Mouse (Mus musculus) heart, adult 18-20 months (tissue): ENCODE measurements at regions not wholly inside any gene's neighbourhood (a gene's known extent, or its start where the extent isn't known, plus 50 kb on each side); places are given as distances from the start of the nearest gene placed in this dataset.

Source experiments
- DNase-seq, 2 experiments: peaks; one replicate each; pipeline ENCODE4 v3.0.0; 2021 to 2022; ENCODE audit warnings: mixed read lengths in 1 of 2

- no peak for DNase-seq
These were observed 200.3 kb downstream of the Sox9 start for GRCm38 (mm10) chr11:112982165-112982801.

- no peak for DNase-seq
These were observed 201.0 kb downstream of the Sox9 start for GRCm38 (mm10) chr11:112982802-112983591.

GRCm38 (mm10) chr11:112986029-112986573, 204.1 kb downstream of the Sox9 start:
- no peak for DNase-seq

GRCm38 (mm10) chr11:112987782-112988181, 205.8 kb downstream of the Sox9 start:
- peak in 1 of 2 experiments; percentile 20 for DNase-seq

- DNase-seq: no peak
These were observed 206.9 kb downstream of the Sox9 start for GRCm38 (mm10) chr11:112988900-112989299.

GRCm38 (mm10) chr11:112989981-112990512, 208.0 kb downstream of the Sox9 start:
- no peak for DNase-seq

- DNase-seq: no peak
These were observed 208.7 kb downstream of the Sox9 start for GRCm38 (mm10) chr11:112990751-112991150.

GRCm38 (mm10) chr11:112991862-112992261, 209.8 kb downstream of the Sox9 start:
- DNase-seq: no peak

- DNase-seq: no peak
These were observed 217.0 kb downstream of the Sox9 start for GRCm38 (mm10) chr11:112998777-112999583.

GRCm38 (mm10) chr11:113001071-113001470, 219.0 kb downstream of the Sox9 start:
- no peak for DNase-seq

GRCm38 (mm10) chr11:113005895-113006294, 223.9 kb downstream of the Sox9 start:
- no peak for DNase-seq

- peak; percentile 41 to 66 for DNase-seq
These were observed 226.5 kb downstream of the Sox9 start for GRCm38 (mm10) chr11:113008521-113008920.

GRCm38 (mm10) chr11:113009376-113009775, 227.4 kb downstream of the Sox9 start:
- DNase-seq: no peak

GRCm38 (mm10) chr11:113010906-113011305, 228.9 kb downstream of the Sox9 start:
- peak; percentile 57 to 63 for DNase-seq

GRCm38 (mm10) chr11:113014186-113015010, 232.4 kb downstream of the Sox9 start:
- DNase-seq: no peak

- DNase-seq: no peak
These were observed 233.8 kb downstream of the Sox9 start for GRCm38 (mm10) chr11:113015686-113016304.

GRCm38 (mm10) chr11:113016801-113017715, 235.0 kb downstream of the Sox9 start:
- no peak for DNase-seq

GRCm38 (mm10) chr11:113021533-113021932, 239.5 kb downstream of the Sox9 start:
- no peak for DNase-seq

GRCm38 (mm10) chr11:113026994-113027393, 245.0 kb downstream of the Sox9 start:
- peak; percentile 43 to 62 for DNase-seq
